Mouse (Mus musculus) gastrocnemius, postnatal 36 days (tissue): ENCODE measurements around the gene Hist2h2ac. TPM values are rescaled to one million over a fixed set of nuclear protein-coding genes. Genes with fewer than 3 reads are reported as not detected.
"Not testable (repeated sequence)": the region's sequence is repeated elsewhere in the genome, so short reads cannot be mapped to it uniquely, and the experiment has no call there.

Experiments used
- DNase-seq, 2 experiments: peaks; one replicate each; pipeline ENCODE4 v3.0.0; 2022
- intact Hi-C: fragments of 180-260 bp; cut with DNase I; formaldehyde crosslinking; loops from one replicate; pipeline ENCODE4 v1.15.1; 2025
- total RNA-seq, 2 experiments: library from RNA; stranded (reverse); gene quantifications; 2 replicates each; pipeline ENCODE4 v1.2.3; 2021

Gene Hist2h2ac
- total RNA-seq, 2 experiments from 2014 or later: 9.9 to 10.3 TPM

DNA sequence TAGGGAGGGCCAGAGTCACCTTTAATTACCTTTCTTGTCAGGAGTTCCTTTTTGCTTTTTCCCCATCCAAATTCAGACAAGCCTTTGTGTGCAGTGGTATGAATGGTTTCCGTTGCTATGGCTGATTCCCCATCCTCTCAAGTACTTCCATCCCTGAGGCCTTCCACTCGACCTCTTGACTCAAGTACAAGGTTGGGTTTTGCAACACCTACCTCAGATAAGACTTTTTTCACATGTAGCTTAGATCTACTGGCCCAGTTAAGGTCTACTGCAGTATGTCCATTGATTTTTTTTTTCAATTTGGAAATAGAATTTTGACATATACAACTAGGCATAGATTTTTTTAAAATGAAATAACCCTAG lies 11.1 kb upstream of the Hist2h2ac start:
- intact Hi-C loops: no loop called here
- DNase-seq: no peak

DNA sequence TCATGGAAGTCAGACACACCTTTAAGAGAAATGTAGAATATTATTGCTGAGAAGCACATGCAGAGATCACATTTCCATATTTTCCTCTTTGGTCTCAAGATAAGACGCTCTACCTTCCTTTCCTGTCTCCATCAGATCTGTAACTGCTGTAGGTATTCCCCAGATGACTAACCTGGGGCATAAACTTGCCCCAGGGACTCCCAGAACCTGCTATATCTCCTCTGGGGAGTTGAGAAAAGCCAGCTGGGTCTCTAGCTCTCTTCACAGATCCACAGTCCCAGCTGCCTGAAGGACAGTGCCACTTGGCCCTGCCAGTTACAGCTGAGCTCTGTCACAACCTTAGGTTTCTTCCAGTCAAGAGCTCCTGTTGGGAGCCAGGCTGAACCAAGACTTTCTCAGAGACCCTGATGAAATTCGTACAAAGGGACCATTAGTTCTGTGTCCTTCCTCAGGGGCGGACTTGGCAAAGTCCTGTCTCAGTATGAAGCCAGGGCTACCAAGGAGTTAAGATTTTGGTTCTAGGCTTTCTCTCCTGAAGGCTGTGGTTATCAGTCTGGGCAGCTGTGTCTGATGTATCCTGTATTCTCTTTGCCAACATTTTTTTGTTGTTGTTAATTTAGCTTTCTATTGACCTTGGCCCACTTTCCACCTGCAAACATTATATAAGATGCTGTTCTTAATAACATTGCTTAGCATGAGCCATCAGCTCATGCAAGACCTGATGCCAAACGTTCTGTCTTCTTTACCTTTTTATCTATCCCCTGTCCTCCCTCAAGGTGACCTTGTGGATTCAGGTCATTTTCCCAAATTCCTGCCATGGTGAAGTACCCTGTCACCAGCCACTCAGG lies 10.5 kb upstream of the Hist2h2ac start:
- no peak for DNase-seq
- intact Hi-C loops: no loop called here

DNA sequence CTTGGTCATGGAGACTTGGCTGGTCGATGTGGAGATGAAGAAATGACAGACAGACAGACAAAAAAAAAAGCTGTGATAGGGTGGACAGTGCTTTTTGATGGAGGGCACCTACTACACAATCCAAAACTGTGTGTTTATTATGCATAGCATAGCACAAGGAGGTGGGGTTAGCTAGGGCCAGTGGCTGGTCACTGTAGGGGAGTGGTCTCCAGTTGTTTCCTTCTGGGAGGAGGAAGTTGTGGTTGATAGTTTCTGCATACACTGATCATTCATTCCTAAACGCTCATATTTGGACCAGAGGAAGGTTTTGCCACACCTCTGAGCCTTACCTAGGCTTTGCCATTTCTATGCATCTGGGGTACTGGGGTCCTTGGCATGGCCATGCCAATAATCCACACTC lies 9.7 kb upstream of the Hist2h2ac start:
- intact Hi-C loops: no loop called here
- DNase-seq: no peak

DNA sequence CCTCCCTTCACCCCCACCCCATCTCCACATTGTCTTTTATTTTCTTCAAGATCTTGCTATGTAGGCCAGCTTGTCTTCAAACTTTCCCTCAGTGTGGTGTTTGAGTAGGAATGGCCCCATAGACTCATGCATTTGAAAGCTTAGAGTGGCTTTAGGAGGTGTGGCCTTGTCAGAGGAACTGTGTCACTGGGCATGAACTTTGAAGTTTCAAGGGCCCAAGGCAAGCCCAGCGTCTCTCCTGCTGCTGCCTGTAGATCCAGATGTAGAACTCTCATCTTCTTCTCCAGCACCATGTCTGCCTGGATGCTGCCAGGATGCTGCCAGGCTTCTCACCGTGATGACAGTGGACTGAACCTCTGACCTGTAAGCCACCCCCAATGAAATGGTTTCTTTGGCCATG lies 8.1 kb upstream of the Hist2h2ac start:
- DNase-seq: no peak
- intact Hi-C loops: loop anchor here (5.0 kb wide), 1 partner anchor 157 kb away; no protein-coding TSS in a partner anchor

DNA sequence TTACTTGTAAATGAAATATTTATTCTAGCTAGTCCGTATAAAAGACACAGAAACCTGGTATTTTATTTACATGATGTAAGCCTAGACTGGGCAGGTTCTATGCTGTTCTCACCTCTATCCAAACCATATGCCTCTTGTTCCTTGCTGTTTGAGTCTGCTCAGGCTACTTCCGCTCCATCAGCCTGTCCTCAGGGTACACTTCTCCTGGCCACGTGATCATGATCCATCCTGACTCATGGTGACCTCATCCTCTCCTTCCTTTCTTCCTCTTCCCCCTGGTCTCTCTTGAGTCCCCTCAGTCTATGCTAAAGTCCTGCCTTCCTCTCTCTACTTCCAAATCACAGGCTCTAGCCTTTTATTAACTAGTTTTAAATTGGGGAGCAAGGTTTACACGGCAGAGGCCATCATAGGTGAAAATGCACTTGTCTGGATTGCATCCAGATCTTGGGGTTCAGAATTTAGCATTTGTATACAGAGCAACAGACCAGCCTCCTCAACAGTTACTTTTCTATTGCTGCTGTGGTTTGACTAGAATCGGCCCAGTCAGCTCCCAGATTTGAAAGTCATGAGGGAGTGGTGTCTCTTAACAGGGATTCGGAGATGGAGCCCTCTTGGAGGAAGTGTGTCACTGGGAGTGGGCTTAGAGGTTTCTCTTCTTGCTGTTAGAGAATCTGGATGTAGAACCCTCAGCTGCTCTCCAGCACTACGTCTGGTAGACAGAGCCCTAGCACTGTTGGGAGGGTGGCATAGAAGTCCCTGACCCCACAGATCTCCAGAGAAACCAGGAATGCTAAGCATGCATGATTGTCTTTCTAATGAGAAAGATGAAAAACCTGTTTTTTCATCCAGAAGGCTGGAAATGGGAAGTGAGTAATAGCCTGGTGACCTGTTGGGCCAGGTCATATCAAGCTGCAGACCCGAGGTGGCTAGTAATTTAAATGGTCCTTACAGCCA lies 6.3 kb upstream of the Hist2h2ac start:
- no peak for DNase-seq
- intact Hi-C loops: loop anchor here (5.0 kb wide), 1 partner anchor 155 kb away; no protein-coding TSS in a partner anchor

DNA sequence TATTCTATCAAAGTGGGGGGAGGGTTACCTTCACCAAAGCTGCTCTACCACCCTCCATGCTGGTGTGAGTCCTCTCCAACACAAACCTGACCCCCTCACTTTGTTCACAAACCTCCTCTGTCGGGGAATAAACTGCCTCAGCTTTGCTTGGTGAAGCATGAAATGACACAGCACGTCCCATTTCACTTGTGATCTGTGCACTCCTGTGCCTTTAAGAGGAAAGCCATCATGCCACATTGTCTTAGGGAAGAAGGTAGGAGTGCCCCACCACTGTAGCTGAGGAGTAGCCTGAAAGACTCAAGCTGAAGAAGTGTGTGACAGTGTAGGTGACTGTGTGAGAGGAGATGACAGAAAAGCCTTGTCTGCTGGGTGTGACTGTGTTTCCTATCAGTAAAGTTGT lies 4.7 kb upstream of the Hist2h2ac start:
- no peak for DNase-seq
- intact Hi-C loops: loop anchor here (5.0 kb wide), 1 partner anchor 153 kb away; no protein-coding TSS in a partner anchor

DNA sequence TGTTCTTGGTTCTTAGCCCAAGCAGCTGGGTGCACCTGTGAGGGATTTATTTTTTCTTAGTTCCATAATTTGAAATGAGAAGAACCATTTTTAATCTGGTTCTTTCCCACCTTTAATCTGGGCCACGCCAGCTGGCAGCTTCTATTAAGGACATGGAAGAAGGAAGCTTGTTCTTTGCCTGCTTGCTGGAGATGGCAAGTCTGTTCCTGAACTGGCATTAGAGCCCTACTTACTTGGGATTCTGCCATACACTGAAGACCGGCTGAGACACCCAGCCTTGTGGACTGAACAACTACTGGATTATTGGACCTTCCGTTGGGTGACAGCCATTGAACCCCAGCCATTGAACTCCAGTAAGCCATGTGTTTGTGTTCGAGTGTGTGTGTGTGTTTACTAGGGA lies 2.1 kb upstream of the Hist2h2ac start:
- intact Hi-C loops: no loop called here

DNA sequence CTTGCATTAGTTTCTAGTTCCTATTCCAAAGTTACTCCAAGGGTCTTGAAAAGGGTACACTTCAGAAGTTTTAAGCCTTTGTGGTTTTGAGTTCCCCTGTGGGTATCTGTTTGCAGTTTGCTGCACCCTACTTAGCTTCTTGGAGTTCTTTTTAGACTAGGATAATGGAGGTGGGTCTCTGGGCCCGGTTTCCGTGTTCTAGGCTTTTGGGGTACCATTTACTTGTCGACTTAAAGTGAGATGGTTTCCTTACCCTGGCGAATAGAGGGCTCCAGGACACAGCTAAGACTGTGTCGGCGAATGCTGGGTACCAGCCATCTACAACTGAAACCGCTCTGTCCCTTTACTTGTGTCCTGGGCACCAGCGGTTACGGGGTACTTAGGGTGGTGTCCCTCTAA lies 959 bp upstream of the Hist2h2ac start:
- intact Hi-C loops: no loop called here
- DNase-seq: no peak

More for the DNA sequence above, 2.1 kb upstream of the Hist2h2ac start:
- DNase-seq: no peak

DNA sequence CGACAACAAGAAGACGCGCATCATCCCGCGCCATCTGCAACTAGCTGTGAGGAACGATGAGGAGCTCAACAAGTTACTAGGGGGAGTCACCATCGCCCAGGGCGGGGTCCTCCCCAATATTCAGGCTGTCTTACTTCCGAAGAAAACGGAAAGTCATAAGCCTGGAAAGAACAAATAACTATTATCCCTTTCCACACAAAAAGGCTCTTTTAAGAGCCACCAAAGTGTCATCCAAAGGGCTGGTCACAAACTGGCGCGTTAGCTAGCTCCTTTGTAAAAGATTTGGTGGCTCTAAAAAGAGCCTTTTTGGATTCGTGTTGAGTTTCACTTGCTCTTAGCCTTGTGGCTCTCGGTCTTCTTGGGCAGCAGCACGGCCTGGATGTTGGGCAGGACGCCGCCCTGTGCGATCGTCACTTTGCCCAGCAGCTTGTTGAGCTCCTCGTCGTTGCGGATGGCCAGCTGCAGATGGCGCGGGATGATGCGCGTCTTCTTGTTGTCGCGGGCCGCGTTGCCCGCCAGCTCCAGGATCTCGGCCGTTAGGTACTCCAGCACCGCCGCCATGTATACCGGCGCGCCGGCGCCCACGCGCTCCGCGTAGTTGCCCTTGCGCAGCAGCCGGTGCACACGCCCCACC lies 432 bp downstream of the Hist2h2ac start:
- peak in 1 of 2 experiments; percentile 74 for DNase-seq

DNA sequence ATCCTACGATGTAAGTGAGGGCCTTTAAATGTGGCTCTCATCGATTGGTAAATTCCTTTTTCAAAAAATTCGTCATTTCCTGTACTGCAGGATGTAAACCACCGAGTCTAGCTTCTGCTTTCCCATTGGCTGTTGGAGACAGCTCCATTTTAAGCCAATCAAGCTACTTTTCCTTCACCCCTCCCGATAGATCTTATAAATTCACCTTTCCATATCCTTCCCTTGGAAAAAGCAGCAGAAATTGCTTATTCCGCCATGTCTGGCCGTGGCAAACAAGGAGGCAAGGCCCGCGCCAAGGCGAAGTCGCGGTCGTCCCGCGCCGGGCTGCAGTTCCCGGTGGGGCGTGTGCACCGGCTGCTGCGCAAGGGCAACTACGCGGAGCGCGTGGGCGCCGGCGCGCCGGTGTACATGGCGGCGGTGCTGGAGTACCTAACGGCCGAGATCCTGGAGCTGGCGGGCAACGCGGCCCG lies 984 bp downstream of the Hist2h2ac start, which contains the start of the genes Bola1 and Hist2h2ab:
TSS of gene Bola1 (minus strand) at position 49 of the 470 bp plus-strand sequence.
TSS of gene Hist2h2ab (plus strand) at position 205 of the 470 bp plus-strand sequence.
- intact Hi-C loops: no loop called here
- DNase-seq: peak; percentile 26 to 78

More for the DNA sequence above, 432 bp downstream of the Hist2h2ac start:
- intact Hi-C loops: not testable (repeated sequence)

DNA sequence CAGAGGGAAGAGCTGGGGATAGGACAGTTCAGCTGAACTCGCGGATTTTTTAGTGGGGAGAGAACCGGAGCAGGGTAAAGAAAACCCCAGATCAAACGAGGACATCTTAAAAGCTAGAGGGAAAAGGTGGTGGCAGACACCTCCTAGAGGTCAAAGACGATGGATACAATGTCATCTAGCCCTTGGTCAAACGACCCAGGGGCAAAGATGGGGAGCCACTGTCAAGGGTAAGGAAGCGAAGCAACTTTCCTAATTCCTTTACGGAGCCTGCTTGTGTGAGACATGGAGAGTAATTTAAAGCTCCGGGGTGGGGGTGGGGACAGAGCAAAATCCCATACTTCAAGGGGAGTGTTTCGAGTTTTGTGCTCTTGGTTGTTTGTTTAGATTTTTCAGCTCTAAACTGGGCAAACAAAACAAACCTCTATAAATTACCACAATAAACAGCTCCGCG lies 1.5 kb downstream of the Hist2h2ac start:
- intact Hi-C loops: no loop called here
- no peak for DNase-seq

DNA sequence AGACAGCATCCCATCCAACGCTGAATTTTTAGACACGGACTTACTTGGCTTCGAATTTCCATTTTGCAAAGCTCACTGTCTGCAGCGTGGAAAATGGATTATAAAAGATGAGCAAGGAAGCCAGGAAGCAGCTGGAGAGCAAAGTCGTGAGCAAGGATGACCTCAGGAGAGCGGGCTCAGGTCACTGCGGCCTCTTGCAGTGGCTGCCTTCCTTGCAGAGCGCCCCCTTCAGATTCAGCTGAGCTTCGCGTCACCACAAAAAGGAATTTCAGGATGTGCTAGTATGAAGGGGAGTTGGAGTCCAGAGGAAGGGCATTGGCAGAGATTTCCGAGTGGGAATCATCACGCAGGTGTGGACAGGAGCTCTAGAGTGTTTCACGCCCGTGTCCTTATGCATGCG lies 11.4 kb downstream of the Hist2h2ac start:
- intact Hi-C loops: no loop called here
- no peak for DNase-seq

DNA sequence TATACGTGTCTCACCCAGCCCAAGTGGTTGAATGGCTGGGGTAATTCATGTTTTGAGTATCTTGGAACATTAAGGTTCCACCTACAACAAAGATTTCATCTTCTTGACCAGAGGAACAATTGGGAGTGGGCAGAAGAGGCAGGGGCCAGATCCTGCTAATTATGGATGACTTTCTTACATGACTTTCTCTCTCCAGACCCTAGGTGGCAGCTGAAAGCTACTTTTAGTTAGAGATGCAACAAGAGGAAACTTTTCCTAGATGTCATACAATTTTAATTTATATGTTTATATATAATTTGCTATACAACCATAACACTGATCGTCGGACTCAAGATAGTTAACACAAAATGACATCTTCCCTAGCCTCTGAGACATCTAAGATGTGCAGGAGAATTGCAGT lies 12.9 kb downstream of the Hist2h2ac start:
- DNase-seq: no peak
- intact Hi-C loops: no loop called here

DNA sequence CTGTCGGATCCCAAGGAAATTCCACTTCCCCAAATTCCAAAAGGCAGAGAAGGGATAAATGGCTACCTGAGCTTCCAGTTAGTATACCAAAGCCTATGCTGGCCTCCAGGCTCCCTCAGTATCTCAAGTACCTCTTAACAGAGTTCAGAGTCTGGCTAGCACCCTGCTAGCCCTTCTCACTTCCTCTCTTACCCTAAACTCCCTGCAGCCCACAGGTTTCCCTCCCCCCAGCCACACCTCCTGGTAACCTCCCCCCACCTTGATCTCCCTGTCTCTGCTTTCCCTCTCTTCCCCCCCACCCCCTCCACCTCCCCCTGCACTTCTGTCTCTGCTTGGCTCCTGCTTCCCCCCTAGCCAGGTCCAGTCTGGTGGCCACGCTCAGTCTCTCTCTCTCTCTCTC lies 20.9 kb downstream of the Hist2h2ac start:
- no peak for DNase-seq
- intact Hi-C loops: no loop called here

DNA sequence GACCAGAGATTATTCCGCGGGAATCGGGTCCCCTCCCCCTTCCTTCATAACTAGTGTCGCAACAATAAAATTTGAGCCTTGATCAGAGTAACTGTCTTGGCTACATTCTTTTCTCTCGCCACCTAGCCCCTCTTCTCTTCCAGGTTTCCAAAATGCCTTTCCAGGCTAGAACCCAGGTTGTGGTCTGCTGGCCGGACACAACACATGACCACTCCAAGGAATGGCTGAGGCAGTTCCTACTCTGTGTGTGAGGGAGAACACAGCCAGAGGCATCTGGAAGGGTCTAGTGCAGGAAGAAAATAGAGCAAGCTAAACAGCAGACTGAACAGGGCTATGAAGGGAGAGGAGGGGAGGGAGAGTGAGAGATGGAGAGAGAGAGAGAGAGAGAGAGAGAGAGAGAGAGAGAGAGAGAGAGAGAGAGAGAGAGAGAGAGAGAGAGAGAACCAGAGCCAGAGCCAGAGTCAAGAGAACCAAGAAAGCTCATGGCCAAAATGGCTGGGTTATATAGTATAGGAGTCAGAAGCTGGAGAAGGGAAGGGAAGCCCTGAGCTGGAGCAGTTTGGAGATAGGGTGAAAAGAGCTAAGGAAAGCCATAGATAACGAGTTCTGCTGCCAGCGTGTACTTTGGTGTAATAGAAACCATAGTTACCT lies 22.0 kb downstream of the Hist2h2ac start:
- intact Hi-C loops, DNase-seq: not testable (repeated sequence)

DNA sequence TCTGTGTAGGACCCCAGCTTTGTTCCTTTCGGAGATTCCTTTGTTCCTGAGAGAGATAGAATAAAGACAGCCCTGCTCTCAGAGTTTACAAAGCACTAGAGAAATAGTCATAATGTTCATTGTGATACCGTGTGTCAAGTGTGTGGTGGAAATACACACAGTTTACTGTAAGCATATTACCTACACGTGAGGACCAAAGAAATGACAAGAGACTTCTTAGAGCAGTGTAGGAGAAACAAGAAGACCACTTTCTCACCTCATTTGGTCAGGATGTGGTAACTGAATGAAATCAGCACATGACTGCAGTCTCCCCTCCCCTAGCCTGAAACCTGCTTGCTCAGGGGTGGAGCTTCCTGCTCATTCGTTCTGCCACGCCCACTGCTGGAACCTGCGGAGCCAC lies 22.5 kb downstream of the Hist2h2ac start:
- intact Hi-C loops: no loop called here
- DNase-seq: no peak

DNA sequence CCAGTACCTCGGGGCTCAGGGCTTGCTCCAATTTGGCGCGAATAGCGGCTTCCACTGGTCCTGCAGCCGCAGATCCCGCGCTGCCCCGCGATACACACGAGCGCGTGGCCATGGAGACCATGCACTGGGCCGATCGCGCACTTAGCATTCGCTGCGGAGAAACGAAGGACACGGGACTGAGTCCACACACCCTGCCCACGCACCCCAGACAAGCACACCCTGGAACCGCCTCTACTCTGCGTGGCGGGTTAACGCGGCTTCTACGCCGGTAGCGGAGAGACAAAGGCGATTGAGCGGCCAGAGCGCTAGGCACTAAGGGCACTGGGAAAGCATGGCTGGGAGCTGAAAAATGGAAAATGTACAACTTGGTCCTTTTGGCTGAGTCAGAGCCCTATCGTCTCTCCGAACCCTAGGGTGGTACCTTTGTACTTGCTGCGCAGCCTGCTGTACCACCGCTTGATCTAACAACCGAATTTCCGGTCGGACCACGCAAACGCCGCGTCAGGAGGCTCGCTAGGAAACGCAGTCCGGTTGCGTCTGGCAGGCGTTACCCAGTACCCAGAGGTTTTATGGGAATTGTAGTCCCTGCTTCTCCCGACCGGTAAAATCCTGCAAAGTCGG lies 23.4 kb downstream of the Hist2h2ac start:
- DNase-seq: peak; percentile 76
- intact Hi-C loops: no loop called here

DNA sequence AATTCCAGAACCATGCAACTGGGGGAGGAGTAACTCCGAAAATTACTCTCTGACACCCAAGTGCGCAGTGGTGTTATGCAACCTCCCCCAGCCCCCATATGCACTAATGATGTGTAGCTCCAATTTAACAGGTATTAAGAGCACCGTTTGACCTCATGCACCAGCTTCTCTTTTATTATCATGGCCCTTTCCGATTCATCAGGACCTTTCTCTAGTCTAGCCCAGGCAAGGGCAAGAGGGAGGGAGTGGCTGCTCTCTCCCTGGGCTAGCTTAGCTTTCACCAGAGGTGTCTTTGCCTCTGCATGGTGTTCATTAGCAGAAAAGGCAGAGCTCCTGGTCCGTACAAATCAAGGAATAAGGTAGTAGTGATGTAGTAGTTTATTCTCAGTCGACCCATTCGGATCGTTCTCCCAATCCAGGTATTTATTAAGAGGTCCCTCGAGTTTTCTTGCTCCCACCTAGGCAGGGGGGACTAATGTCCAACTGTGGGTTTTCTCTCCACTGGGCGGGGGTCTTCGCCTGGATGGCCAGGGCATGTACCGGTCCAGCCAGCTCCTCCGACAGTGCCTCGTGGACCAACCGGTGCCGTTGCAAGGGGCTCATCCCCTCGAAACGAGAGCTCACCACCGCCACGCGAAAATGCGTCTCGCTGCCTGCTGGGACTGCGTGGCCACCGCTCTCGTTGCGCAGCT lies 24.1 kb downstream of the Hist2h2ac start:
- intact Hi-C loops: no loop called here
- no peak for DNase-seq
